Mouse (Mus musculus): Measurements from ENCODE around the gene Tjp3.

GRCm38 (mm10) chr10:81330007-81330406 lies 38.6 kb upstream of the Tjp3 start:
- TF ChIP-seq CTCF (conservative IDR thresholded peaks at IDR 0.05; ENCODE audit: low read length) (no peak), POU5F1 (IDR thresholded peaks at IDR 0.05; ENCODE audit: borderline replicate concordance, low read length) (no peak)

Data from E14TG2a.4 (cell line).